Mouse (Mus musculus) midbrain, embryonic 14.5 days (tissue): ENCODE measurements around the gene Ankrd31. TPM values are rescaled to one million over a fixed set of nuclear protein-coding genes. Genes with fewer than 3 reads are reported as not detected.
A peak's percentile ranks its signal among the peaks of the same experiment; 100 is the strongest.
"Not testable (repeated sequence)": the region's sequence is repeated elsewhere in the genome, so short reads cannot be mapped to it uniquely, and the experiment has no call there.

ENCODE experiments used
- ATAC-seq: fragments of 200-750 bp; cut with Nextera tagmentation; 2 replicates; pipeline ENCODE4 v1.8.0; 2017; ENCODE audit warnings: moderate number of reproducible peaks, moderate library complexity; ENCODE audit not compliant: low FRiP score, low TSS enrichment
- DNase-seq: peaks from one replicate; pipeline ENCODE4 v3.0.0-alpha.2; 2015
- H3K27ac ChIP-seq: fragments of 300-500 bp; sonication (generic); replicated peaks from 2 replicates; pipeline ENCODE4 v1.5.1; 2014; ENCODE audit warnings: mild to moderate bottlenecking, low read depth, low read length, moderate library complexity
- H3K27me3 ChIP-seq: fragments of 300-500 bp; sonication (generic); 2 replicates; pipeline ENCODE4 v1.6.1; 2014; ENCODE audit warnings: low read length, control low read depth, mixed read lengths; ENCODE audit not compliant: control insufficient read depth, insufficient read depth
- H3K36me3 ChIP-seq: fragments of 300-500 bp; sonication (generic); 2 replicates; pipeline ENCODE4 v1.6.1; 2014; ENCODE audit warnings: low read length, control low read depth; ENCODE audit not compliant: control insufficient read depth, insufficient read depth
- H3K4me1 ChIP-seq: fragments of 300-500 bp; sonication (generic); 2 replicates; pipeline ENCODE4 v1.6.1; 2014; ENCODE audit warnings: mild to moderate bottlenecking, antibody characterized with exemption, low read length, control low read depth; ENCODE audit not compliant: control insufficient read depth, insufficient read depth
- H3K4me2 ChIP-seq: fragments of 300-500 bp; sonication (generic); 2 replicates; pipeline ENCODE4 v1.6.1; 2014; ENCODE audit warnings: mild to moderate bottlenecking, low read length, moderate library complexity
- H3K4me3 ChIP-seq: fragments of 300-500 bp; sonication (generic); replicated peaks from 2 replicates; pipeline ENCODE4 v1.5.1; 2014; ENCODE audit warnings: low read depth, low read length
- H3K9ac ChIP-seq: fragments of 300-500 bp; sonication (generic); replicated peaks from 2 replicates; pipeline ENCODE4 v1.6.1; 2014; ENCODE audit warnings: mild to moderate bottlenecking, low read length, moderate library complexity
- H3K9me3 ChIP-seq: fragments of 300-500 bp; sonication (generic); 2 replicates; pipeline ENCODE4 v1.6.1; 2016; ENCODE audit warnings: low read length, control low read depth, mixed read lengths; ENCODE audit not compliant: control insufficient read depth
- WGBS: fragments of 180-500 bp; shearing (Covaris S2); extraction: QIAGEN DNeasy Blood & Tissue Kit; methylation state at CpG from one replicate; pipeline ENCODE4 v1.1.7; 2014; 5-methylcytosine and 5-hydroxymethylcytosine counted together
- polyA plus RNA-seq: library from polyadenylated mRNA; unstranded; fragments of >200 nt; fragmentation: Nextera tagmentation; extraction: Ambion mirVana; gene quantifications from 2 replicates; pipeline ENCODE4 v1.2.1, GENCODE M21; 2014

Gene Ankrd31
- polyA plus RNA-seq, 1 experiment from 2014 or later, result 0.07 TPM

DNA sequence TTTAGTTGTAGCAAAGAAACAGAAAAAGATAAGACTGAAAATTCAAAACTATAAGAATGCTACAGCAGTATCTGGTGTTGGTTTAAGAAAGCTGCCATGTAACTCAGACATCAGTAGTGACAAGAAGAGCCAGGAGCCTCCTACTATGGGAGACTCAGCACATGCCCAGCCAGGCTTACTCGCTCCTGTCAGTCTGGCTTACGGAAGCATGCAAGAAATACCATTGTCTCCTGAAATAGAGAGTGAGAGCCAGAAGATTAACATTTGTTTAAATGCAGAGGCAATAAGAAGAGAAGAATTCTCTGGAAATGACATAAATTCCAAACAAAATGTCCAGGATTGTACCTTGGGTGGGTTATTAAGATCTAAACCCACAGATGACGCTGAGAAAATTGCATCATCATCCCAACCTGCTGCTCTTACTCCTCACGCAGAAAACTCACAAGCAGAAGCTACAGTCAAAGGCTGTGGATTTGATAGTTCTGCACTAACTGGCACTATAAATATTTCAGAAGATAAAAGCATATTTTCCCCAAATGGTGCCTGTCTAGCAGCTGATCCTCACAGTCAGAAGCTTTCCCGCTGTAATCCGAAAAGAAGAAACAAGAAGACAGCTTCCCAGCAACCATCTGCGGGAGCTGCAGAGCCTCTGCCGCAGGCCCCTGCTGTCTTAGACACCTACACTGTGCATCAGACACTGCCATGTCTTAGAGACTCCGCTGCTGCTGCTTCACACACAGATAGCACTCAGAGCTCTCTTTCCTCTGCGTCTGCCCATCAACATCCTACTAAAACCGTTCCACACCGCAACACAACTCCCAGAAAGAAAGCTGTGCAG is 130.4 kb downstream of the Ankrd31 start:
- 26% methylated on average over 12 of the region's 12 CpGs for WGBS
- H3K27ac ChIP-seq, result no peak overlapping the region; the same call in 1 of the 2 replicates
- H3K4me3 ChIP-seq, result no peak overlapping the region
- H3K4me1 ChIP-seq, result 0 out of 2 replicates have a peak, but pooled peaks cover 4% of the 10 kb centered on the region
- DNase-seq (peak; percentile 63), ATAC-seq (no peak)
- no peaks in the 10 kb centered on the region for H3K27me3 ChIP-seq
- H3K9me3 ChIP-seq, result no peaks in the 10 kb centered on the region
- H3K4me2 ChIP-seq, result peak overlapping the region; percentile 24
- no peaks in the 10 kb centered on the region for H3K36me3 ChIP-seq
- H3K9ac ChIP-seq, result no peak overlapping the region

DNA sequence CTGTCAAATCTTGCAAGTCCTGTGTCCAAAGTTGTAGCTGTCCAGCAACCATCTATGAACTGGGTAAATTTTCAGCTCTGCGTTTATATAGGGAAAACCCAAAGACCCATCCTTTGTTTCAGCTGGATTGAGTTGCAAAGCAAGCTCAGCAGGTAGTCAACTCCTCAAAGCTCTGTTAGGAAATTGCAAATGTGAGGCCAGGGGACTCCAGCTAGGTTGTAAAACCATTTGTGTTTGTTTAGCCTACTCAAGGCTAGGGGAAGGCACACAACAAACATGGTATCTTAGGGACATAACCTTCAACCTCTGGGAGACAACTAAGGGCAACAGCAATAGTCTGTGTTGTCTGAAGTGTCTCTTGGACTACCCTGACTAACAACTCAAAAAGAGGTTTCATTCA is 136.5 kb downstream of the Ankrd31 start:
- Histone ChIP-seq H3K36me3 (no peaks in the 10 kb centered on the region), H3K4me1 (no peaks in the 10 kb centered on the region), H3K4me2 (no peak overlapping the region), H3K27ac (no peak overlapping the region), H3K4me3 (no peak overlapping the region), H3K9me3 (no peaks in the 10 kb centered on the region), H3K9ac (no peak overlapping the region), H3K27me3 (no peaks in the 10 kb centered on the region)
- DNase-seq (no peak), ATAC-seq (no peak)
- WGBS, result 35% methylated on average over 1 of the region's 1 CpGs

DNA sequence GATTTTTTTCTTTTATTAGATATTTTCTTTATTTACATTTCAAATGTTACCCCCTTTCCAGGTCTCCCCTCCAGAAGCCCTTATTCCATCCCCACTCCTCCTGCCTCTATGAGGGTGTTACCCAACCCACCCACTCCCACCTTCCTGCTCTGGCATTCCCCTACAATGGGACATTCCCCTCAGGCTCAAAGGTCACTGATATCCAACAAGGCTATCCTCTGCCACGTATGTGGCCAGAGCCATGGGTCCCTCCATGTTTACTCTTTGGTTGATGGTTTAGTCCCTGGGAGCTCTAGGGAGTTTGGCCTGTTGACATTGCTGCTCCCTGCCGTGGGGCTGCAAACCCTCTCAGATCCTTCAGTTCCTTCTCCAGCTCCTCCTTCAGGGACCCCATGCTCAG is 141.9 kb downstream of the Ankrd31 start:
- Histone ChIP-seq H3K27ac (no peak overlapping the region), H3K4me3 (no peak overlapping the region), H3K4me1 (no peaks in the 10 kb centered on the region), H3K4me2 (no peak overlapping the region), H3K27me3 (no peaks in the 10 kb centered on the region), H3K9me3 (no peaks in the 10 kb centered on the region), H3K9ac (no peak overlapping the region), H3K36me3 (no peaks in the 10 kb centered on the region)
- ATAC-seq (no peak), DNase-seq (no peak)
- WGBS, result 57% methylated on average over 2 of the region's 2 CpGs

DNA sequence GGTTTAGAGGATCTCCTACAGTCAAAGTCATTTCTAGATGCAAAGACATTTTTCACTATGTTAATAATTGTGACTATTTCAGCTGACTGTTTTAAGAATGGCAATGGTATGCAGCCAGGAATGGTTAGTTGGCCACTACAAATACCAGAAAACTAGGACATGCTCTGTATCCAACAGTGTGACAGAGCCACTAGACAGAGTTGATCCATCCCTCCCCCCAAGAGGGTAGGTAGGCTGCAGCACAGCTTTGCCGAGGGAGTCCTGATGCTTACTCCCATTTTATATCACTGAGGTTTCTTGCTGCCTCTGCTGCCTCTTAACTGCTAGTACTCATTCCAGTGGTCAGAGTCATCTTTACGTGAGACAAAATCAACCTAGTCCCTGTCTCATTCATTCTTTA is 147.1 kb downstream of the Ankrd31 start:
- Histone ChIP-seq H3K27ac (no peak overlapping the region), H3K4me1 (no peaks in the 10 kb centered on the region), H3K9me3 (no peaks in the 10 kb centered on the region), H3K27me3 (no peaks in the 10 kb centered on the region), H3K9ac (no peak overlapping the region), H3K4me2 (no peak overlapping the region), H3K4me3 (no peak overlapping the region), H3K36me3 (no peaks in the 10 kb centered on the region)
- DNase-seq (no peak), ATAC-seq (no peak)
- WGBS, result 88% methylated on average over 2 of the region's 2 CpGs

DNA sequence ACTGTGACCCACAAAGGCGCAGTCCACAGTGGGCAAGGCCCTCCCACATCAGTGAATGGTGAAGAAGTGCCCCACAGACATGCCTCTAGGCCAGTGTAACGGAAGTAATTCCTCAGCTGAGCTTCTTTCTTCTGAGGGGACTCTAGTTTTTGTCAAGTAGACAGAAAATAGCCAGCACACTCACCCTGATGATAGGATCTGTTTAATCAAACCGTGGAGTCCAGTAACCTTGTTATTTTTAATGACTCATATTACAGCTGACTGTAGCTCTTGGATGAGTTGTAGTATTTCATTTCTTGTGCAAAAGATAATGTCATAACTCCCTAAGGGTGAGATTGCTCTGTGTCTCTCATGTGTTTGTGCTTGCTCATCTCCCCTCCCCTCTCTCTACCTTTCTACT is 158.6 kb downstream of the Ankrd31 start:
- no peaks in the 10 kb centered on the region for H3K36me3 ChIP-seq
- ATAC-seq, result no peak
- WGBS, result 81% methylated on average over 3 of the region's 3 CpGs

DNA sequence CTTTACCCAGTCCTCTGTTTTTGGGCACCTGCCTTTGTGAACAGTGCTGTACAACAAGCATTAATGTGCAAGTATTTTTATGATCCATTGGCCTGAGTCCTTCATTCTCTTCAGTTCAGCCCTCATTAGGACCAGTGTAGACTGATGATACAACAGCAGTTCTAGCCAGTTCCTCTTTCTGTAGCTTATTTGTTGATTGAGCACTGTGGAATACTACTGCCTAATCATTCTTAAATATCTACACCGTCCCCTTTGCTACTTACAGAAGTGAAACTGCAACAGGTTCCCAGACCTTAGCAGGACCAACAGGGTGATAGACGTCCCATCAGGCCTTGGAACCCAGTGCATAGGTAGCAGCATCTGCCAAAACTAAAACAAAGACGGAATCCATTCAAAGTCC is 163.1 kb downstream of the Ankrd31 start:
- no peak overlapping the region for H3K4me2 ChIP-seq
- 94% methylated on average over 3 of the region's 3 CpGs for WGBS
- H3K36me3 ChIP-seq, result no peaks in the 10 kb centered on the region
- no peak for ATAC-seq
- no peaks in the 10 kb centered on the region for H3K27me3 ChIP-seq
- no peaks in the 10 kb centered on the region for H3K9me3 ChIP-seq
- H3K4me1 ChIP-seq, result no peaks in the 10 kb centered on the region
- no peak overlapping the region for H3K27ac ChIP-seq
- no peak overlapping the region for H3K9ac ChIP-seq
- no peak for DNase-seq
- H3K4me3 ChIP-seq, result no peak overlapping the region

More for the DNA sequence above, 158.6 kb downstream of the Ankrd31 start:
- H3K4me3 ChIP-seq, result no peak overlapping the region
- no peak overlapping the region for H3K9ac ChIP-seq
- no peaks in the 10 kb centered on the region for H3K27me3 ChIP-seq
- no peak for DNase-seq
- no peaks in the 10 kb centered on the region for H3K4me1 ChIP-seq
- no peak overlapping the region for H3K4me2 ChIP-seq
- H3K27ac ChIP-seq, result no peak overlapping the region
- no peaks in the 10 kb centered on the region for H3K9me3 ChIP-seq

DNA sequence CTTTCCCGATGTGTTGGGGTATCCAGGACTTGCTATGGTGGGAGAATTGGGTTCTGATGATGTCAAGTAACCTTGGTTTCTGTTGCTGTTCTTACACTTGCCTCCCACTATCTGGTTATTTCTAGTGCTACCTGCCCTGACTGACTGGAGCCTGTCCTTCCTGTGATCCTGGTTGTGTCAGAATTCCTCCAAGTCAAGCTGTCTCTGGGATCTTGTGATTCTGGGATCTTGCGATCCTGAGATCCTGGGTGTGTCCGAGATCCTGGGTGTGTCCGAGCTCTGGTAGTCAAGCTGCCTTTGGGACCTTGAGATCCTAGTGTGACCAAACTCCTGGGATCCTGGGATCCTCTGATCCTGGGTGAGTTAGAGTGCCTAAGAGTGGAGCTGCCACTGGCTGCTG is 175.1 kb downstream of the Ankrd31 start:
- 99% methylated on average over 4 of the region's 4 CpGs for WGBS
- not testable (repeated sequence) for H3K4me1 ChIP-seq, ATAC-seq, H3K9me3 ChIP-seq, H3K27ac ChIP-seq, H3K36me3 ChIP-seq, H3K4me3 ChIP-seq, DNase-seq, H3K4me2 ChIP-seq, H3K9ac ChIP-seq
- H3K27me3 ChIP-seq, result peaks cover 36% of the 10 kb centered on the region

DNA sequence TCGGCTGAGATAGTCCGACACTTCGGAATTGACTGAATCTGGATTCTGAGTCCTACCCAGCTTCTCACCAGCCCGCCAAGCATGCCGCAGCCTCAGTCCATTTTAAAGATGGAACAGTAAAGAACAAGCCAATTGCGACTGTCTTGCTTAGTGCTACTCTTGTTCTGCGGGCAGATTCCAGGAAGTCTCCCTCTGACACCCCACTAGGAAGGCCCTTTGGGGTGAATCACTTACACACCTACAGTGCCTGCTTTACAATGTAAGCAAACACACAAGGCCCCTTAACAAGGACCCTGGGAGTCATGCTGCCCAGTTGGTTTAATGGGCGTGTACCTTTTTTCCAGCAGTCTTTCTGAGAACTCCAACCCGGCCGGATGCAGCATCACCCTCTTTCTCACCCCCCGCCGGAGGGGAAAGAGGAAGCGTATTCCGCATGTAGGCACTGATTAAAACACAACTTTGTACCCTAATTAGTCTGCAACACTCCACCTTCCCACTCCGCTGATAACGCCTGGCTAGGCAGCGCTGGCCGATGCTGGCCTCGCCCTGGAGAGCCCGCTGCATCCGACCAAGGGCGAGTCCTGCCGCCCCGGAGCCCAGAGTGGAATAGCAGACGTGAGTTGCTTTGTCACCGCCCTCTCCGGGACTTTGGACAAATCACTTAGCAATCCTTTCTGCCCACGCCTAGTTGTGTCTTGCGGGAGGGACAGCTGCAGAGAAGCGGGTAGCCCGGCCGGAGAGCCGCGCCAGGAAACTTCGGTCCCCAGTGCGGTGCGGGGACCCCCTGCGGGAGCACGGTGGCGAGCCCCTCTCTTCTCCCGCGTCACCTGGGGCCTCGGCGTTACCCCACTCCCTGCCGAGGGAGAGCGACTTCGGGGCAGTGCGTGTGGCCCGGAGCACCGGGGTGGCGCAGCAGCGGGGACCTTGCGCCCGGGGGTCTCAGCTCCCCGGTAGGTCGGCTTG is 176.2 kb downstream of the Ankrd31 start, which contains the start of gene Gcnt4:
Gene Gcnt4 (plus strand): TSS at position 691 of the 963 bp plus-strand sequence.
- Histone ChIP-seq H3K4me1 (peaks cover 3% of the 10 kb centered on the region; the same call in 1 of the 2 replicates), H3K9ac (peak within 1 kb of the TSS; percentile 49), H3K4me2 (peak within 1 kb of the TSS; percentile 100), H3K4me3 (peak within 1 kb of the TSS; percentile 61), H3K36me3 (no peaks in the 10 kb centered on the region), H3K27ac (no peak within 1 kb of the TSS), H3K27me3 (peaks cover 36% of the 10 kb centered on the region), H3K9me3 (no peaks in the 10 kb centered on the region)
- WGBS, result 10% methylated on average over 56 of the region's 56 CpGs
- DNase-seq (peak; percentile 68), ATAC-seq (peak; percentile 62; the same call in 1 of the 2 replicates)
